Mouse (Mus musculus) liver, embryonic 14.5 days (tissue): ENCODE data around the gene Ifrd1.

ENCODE experiments used
- CTCF ChIP-seq: IDR thresholded peaks from 2 replicates; pipeline ENCODE4 v1.5.1; 2016; ENCODE audit warnings: antibody characterized with exemption, low read depth, control low read depth
- EP300 ChIP-seq: IDR thresholded peaks from 2 replicates; pipeline ENCODE4 v1.6.1; 2016; ENCODE audit warnings: antibody characterized with exemption, low read depth

DNA sequence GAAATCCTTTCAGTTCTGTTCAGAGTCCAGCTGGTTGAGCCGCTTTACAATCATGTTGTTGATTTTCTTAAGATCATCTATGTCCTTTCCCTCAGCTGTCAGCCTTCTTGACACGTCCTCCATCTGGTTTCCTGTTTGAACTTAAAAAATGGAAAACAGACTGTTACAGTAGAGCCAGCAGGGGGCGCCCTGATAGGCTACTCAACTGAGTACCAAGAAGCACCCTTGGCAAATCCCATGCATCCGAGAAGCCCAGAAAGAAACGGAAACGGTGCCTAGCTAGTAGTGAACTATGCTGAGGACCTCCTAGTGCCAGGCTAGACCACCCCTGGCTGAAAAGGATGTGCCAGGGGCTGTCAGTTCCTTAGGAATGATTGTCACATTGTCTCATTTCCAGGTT, 71.2 kb downstream of the Ifrd1 start:
- TF ChIP-seq CTCF (peak; percentile 64), EP300 (no peak)
